Mouse (Mus musculus) C2C12 (cell line): Measurements from ENCODE around the gene Snu13.

ENCODE experiments used
- CEBPB ChIP-seq: IDR thresholded peaks from one replicate; pipeline ENCODE4 v1.6.1; 2011; ENCODE audit warnings: low read depth, mild to moderate bottlenecking, control low read depth, moderate library complexity
- CTCF ChIP-seq: IDR thresholded peaks from one replicate; pipeline ENCODE4 v1.5.1; 2011; ENCODE audit not compliant: control insufficient read depth, insufficient read depth, insufficient read length
- MAX ChIP-seq: IDR thresholded peaks from one replicate; pipeline ENCODE4 v1.6.1; 2011; ENCODE audit warnings: mild to moderate bottlenecking, control low read depth
- MYOG ChIP-seq: IDR thresholded peaks from one replicate; pipeline ENCODE4 v1.6.1; 2011; ENCODE audit not compliant: control insufficient read depth, insufficient read length; ENCODE audit errors: extremely low read depth
- USF1 ChIP-seq: IDR thresholded peaks from one replicate; pipeline ENCODE4 v1.6.1; 2011; ENCODE audit warnings: low read depth, mild to moderate bottlenecking, control low read depth, moderate library complexity

DNA sequence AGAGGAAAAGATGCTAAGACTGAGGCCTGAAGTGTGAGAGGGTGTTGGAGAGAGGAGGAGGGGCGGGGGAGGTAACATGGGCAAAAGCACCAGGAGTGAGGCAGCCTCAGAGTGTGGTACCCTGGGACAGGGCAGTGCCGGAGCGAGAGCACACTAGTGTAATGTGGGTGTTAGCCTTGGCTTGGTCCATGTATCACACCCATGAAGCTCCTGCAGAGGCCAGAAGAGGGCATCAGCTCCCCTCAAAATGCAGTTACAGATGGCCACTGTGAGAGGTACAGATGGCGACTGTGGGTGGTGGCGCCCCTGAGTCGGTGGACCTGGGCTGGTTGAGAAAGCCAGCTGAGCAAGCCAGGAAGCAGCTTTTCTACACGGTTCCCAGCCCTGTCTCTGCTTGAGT, 33.8 kb upstream of the Snu13 start:
- TF ChIP-seq CTCF (no peak), CEBPB (no peak), USF1 (no peak), MYOG (no peak), MAX (no peak)
